Comparison of ENCODE assay signal across 21 mouse cellular contexts in the genomic region with DNA sequence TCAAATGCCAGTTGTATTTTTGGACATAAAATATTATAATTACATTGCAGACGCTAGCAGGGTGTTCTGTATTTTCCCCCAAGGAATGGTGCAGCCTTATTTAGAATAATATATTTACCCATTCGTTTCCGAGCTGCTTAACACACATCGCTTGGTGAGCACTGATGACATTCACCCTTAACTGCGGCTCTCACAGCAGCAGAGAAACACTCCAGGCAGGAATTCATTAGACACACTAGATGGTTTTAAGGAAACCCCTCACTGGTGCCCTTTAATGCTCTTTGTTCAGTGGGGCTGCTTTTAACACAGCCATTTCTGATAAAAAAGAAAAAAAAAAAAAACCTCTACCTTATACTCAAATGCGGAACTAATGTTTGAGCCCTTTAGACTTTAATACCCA.
DNase-seq lines count a peak whose midpoint lies in the region; ATAC-seq and TF ChIP-seq lines count a peak whose summit lies in the region.
"Had no signal": no experiment of that assay in that cellular context is flagged by ENCODE, and none has a peak within 500 bp of the region (broad histone marks: within the 10 kb centered on the region; RNA-seq: fewer than 3 reads in every experiment).

No protein-coding gene starts in this region.

- H3K27me3 ChIP-seq in liver, embryonic 14.5 days (ENCODE audit: control insufficient read depth, insufficient read depth, low read length) = no peaks in the 10 kb centered on the region
- H3K27me3 ChIP-seq in liver, postnatal 0 days (ENCODE audit: insufficient read depth, low read length) = no peaks in the 10 kb centered on the region
- no peaks in the 10 kb centered on the region for H3K27me3 ChIP-seq in neural tube, embryonic 12.5 days (replicated peaks)
- H3K27me3 ChIP-seq in neural tube, embryonic 15.5 days (replicated peaks) = no peaks in the 10 kb centered on the region
- no peaks in the 10 kb centered on the region for H3K27me3 ChIP-seq in liver, embryonic 15.5 days
- no peaks in the 10 kb centered on the region for H3K27me3 ChIP-seq in midbrain, embryonic 15.5 days (replicated peaks)
- H3K27me3 ChIP-seq: embryonic facial prominence, embryonic 15.5 days; heart, embryonic 12.5 days had no signal

- H3K36me3 ChIP-seq in liver, embryonic 14.5 days (replicated peaks; ENCODE audit: control insufficient read depth, insufficient read depth, low read depth) = no peaks in the 10 kb centered on the region
- no peaks in the 10 kb centered on the region for H3K36me3 ChIP-seq in liver, postnatal 0 days (replicated peaks; ENCODE audit: insufficient read depth, low read length)
- H3K36me3 ChIP-seq in neural tube, embryonic 12.5 days = no peaks in the 10 kb centered on the region
- H3K36me3 ChIP-seq in neural tube, embryonic 15.5 days = no peaks in the 10 kb centered on the region
- no peaks in the 10 kb centered on the region for H3K36me3 ChIP-seq in liver, embryonic 15.5 days (replicated peaks)
- H3K36me3 ChIP-seq in midbrain, embryonic 15.5 days (replicated peaks) = no peaks in the 10 kb centered on the region
- H3K36me3 ChIP-seq: embryonic facial prominence, embryonic 15.5 days; forebrain, embryonic 10.5 days; heart, embryonic 12.5 days; hindbrain, embryonic 10.5 days had no signal

- ATAC-seq in liver, embryonic 14.5 days (ENCODE audit: insufficient read depth) = no peak
- no peak for ATAC-seq in liver, postnatal 0 days
- peak; percentile 68; the same call in 1 of the 2 replicates for ATAC-seq in neural tube, embryonic 12.5 days (ENCODE audit: low FRiP score, low read depth)
- ATAC-seq in neural tube, embryonic 15.5 days (ENCODE audit: low FRiP score) = no peak
- ATAC-seq in liver, embryonic 15.5 days (ENCODE audit: insufficient read depth) = no peak
- peak; percentile 62; the same call in 1 of the 2 replicates for ATAC-seq in midbrain, embryonic 15.5 days (replicated peaks)
- ATAC-seq: forebrain, embryonic 14.5 days had no signal

- H3K9me3 ChIP-seq in liver, embryonic 14.5 days (ENCODE audit: control insufficient read depth, low read length) = no peaks in the 10 kb centered on the region
- H3K9me3 ChIP-seq in liver, postnatal 0 days (ENCODE audit: low read length) = no peaks in the 10 kb centered on the region
- H3K9me3 ChIP-seq in neural tube, embryonic 12.5 days = no peaks in the 10 kb centered on the region
- H3K9me3 ChIP-seq in neural tube, embryonic 15.5 days (replicated peaks) = no peaks in the 10 kb centered on the region
- H3K9me3 ChIP-seq in liver, embryonic 15.5 days (replicated peaks) = no peaks in the 10 kb centered on the region
- H3K9me3 ChIP-seq in midbrain, embryonic 15.5 days = no peaks in the 10 kb centered on the region
- H3K9me3 ChIP-seq: embryonic facial prominence, embryonic 15.5 days; forebrain, embryonic 10.5 days; heart, embryonic 12.5 days; hindbrain, embryonic 10.5 days had no signal

- WGBS in liver, embryonic 14.5 days (ENCODE audit: insufficient replicate concordance) = 86% methylated on average over 6 of the region's 6 CpGs
- 89% methylated on average over 6 of the region's 6 CpGs for WGBS in liver, postnatal 0 days (ENCODE audit: insufficient replicate concordance)
- 60% methylated on average over 6 of the region's 6 CpGs for WGBS in neural tube, embryonic 12.5 days
- WGBS in neural tube, embryonic 15.5 days = 28% methylated on average over 6 of the region's 6 CpGs
- 85% methylated on average over 6 of the region's 6 CpGs for WGBS in liver, embryonic 15.5 days (ENCODE audit: insufficient replicate concordance)
- WGBS in midbrain, embryonic 15.5 days = 27% methylated on average over 6 of the region's 6 CpGs

- no peak overlapping the region for H3K4me3 ChIP-seq in liver, embryonic 14.5 days (ENCODE audit: insufficient read depth in 1 of 2, low read depth in 2 of 2, low read length in 2 of 2)
- no peak overlapping the region for H3K4me3 ChIP-seq in liver, postnatal 0 days (ENCODE audit: low read depth, low read length)
- no peak overlapping the region for H3K4me3 ChIP-seq in neural tube, embryonic 12.5 days
- no peak overlapping the region for H3K4me3 ChIP-seq in neural tube, embryonic 15.5 days (replicated peaks)
- H3K4me3 ChIP-seq in liver, embryonic 15.5 days (replicated peaks) = no peak overlapping the region
- no peak overlapping the region for H3K4me3 ChIP-seq in midbrain, embryonic 15.5 days
- H3K4me3 ChIP-seq: embryonic facial prominence, embryonic 15.5 days; erythroblast, embryonic 14.5 days; forebrain, embryonic 10.5 days; gastrocnemius, adult 2 months; heart, embryonic 12.5 days; hindbrain, embryonic 10.5 days had no signal

- H3K4me2 ChIP-seq in liver, embryonic 14.5 days (ENCODE audit: low read depth) = no peak overlapping the region
- H3K4me2 ChIP-seq in liver, postnatal 0 days (ENCODE audit: low read depth, low read length) = no peak overlapping the region
- no peak overlapping the region for H3K4me2 ChIP-seq in neural tube, embryonic 12.5 days (replicated peaks)
- no peak overlapping the region for H3K4me2 ChIP-seq in neural tube, embryonic 15.5 days
- no peak overlapping the region for H3K4me2 ChIP-seq in liver, embryonic 15.5 days
- H3K4me2 ChIP-seq in midbrain, embryonic 15.5 days = no peak overlapping the region
- H3K4me2 ChIP-seq: embryonic facial prominence, embryonic 15.5 days; heart, embryonic 12.5 days had no signal

- no peak overlapping the region for H3K9ac ChIP-seq in liver, embryonic 14.5 days (replicated peaks)
- H3K9ac ChIP-seq in liver, postnatal 0 days (replicated peaks) = no peak overlapping the region
- H3K9ac ChIP-seq in neural tube, embryonic 12.5 days = no peak overlapping the region
- H3K9ac ChIP-seq in neural tube, embryonic 15.5 days (replicated peaks) = no peak overlapping the region
- H3K9ac ChIP-seq in liver, embryonic 15.5 days = no peak overlapping the region
- H3K9ac ChIP-seq in midbrain, embryonic 15.5 days = no peak overlapping the region
- H3K9ac ChIP-seq: embryonic facial prominence, embryonic 15.5 days; heart, embryonic 12.5 days had no signal

- H3K4me1 ChIP-seq in liver, embryonic 14.5 days (replicated peaks; ENCODE audit: control insufficient read depth in 2 of 2, insufficient read depth in 2 of 2, low read length in 1 of 2) = peaks cover 48 to 52% of the 10 kb centered on the region in 2 experiments
- peaks cover 25% of the 10 kb centered on the region for H3K4me1 ChIP-seq in liver, postnatal 0 days (ENCODE audit: insufficient read depth)
- no peaks in the 10 kb centered on the region for H3K4me1 ChIP-seq in neural tube, embryonic 12.5 days
- peaks cover 6% of the 10 kb centered on the region for H3K4me1 ChIP-seq in neural tube, embryonic 15.5 days
- H3K4me1 ChIP-seq in liver, embryonic 15.5 days (replicated peaks) = peaks cover 68% of the 10 kb centered on the region
- H3K4me1 ChIP-seq in midbrain, embryonic 15.5 days = 0 out of 2 replicates have a peak, but pooled peaks cover 8% of the 10 kb centered on the region
- H3K4me1 ChIP-seq: embryonic facial prominence, embryonic 15.5 days; forebrain, embryonic 10.5 days; hindbrain, embryonic 10.5 days had no signal

- TF ChIP-seq EP300 in liver, embryonic 14.5 days (IDR thresholded peaks at IDR 0.05; ENCODE audit: low read depth) = no peak
- TF ChIP-seq EP300 in liver, postnatal 0 days (IDR thresholded peaks at IDR 0.05; ENCODE audit: low read depth) = no peak

- DNase-seq in liver, embryonic 14.5 days (ENCODE audit: low read depth in 3 of 3, low spot score in 3 of 3) = no peak
- DNase-seq in liver, postnatal 0 days = no peak
- no peak for DNase-seq in cerebellum, postnatal 36 days
- DNase-seq in adrenal gland, postnatal 4 days (ENCODE audit: low spot score in 2 of 2) = no peak
- DNase-seq: adrenal gland, adult 2 months; adrenal gland, postnatal 25 days; cerebellum, adult 11 months; cerebellum, adult 8-10 months; cerebellum, postnatal 25 days; gastrocnemius, adult 2 months; gastrocnemius, postnatal 25 days had no signal

- TF ChIP-seq CTCF in liver, embryonic 14.5 days (IDR thresholded peaks at IDR 0.05; ENCODE audit: low read depth) = no peak
- TF ChIP-seq CTCF in liver, postnatal 0 days (IDR thresholded peaks at IDR 0.05; ENCODE audit: low read depth) = no peak

- peak overlapping the region; percentile 91 for H3K27ac ChIP-seq in liver, embryonic 14.5 days
- H3K27ac ChIP-seq in liver, postnatal 0 days (ENCODE audit: low read depth) = no peak overlapping the region
- no peak overlapping the region for H3K27ac ChIP-seq in neural tube, embryonic 12.5 days
- no peak overlapping the region for H3K27ac ChIP-seq in neural tube, embryonic 15.5 days (replicated peaks)
- peak overlapping the region; percentile 94 for H3K27ac ChIP-seq in liver, embryonic 15.5 days (replicated peaks)
- H3K27ac ChIP-seq in midbrain, embryonic 15.5 days = peak overlapping the region; percentile 7
- H3K27ac ChIP-seq: embryonic facial prominence, embryonic 15.5 days; forebrain, embryonic 10.5 days; gastrocnemius, adult 2 months; hindbrain, embryonic 10.5 days had no signal

Comparison
In these comparisons a context has a peak if more than half of its experiments do, and no peak if none do; other contexts are left out.
1. ATAC-seq: peak in neural tube, embryonic 12.5 days (single experiment) and midbrain, embryonic 15.5 days (single experiment); none in liver, embryonic 14.5 days (single experiment), liver, postnatal 0 days (single experiment), neural tube, embryonic 15.5 days (single experiment) and liver, embryonic 15.5 days (single experiment).
2. H3K27ac ChIP-seq: peak in liver, embryonic 14.5 days (single experiment), liver, embryonic 15.5 days (single experiment) and midbrain, embryonic 15.5 days (single experiment); none in liver, postnatal 0 days (single experiment), neural tube, embryonic 12.5 days (single experiment) and neural tube, embryonic 15.5 days (single experiment).